Mouse (Mus musculus) myocyte (in vitro differentiated cells): ENCODE data around the gene Vtn.

Source experiments
- CEBPB ChIP-seq: IDR thresholded peaks from 2 replicates; pipeline ENCODE4 v1.6.1; 2011; ENCODE audit warnings: mild to moderate bottlenecking, moderate library complexity; ENCODE audit not compliant: poor library complexity, insufficient read depth, severe bottlenecking
- E2F4 ChIP-seq: IDR thresholded peaks from one replicate; pipeline ENCODE4 v1.6.1; 2011; ENCODE audit warnings: mild to moderate bottlenecking, control low read depth, moderate library complexity; ENCODE audit not compliant: insufficient read depth
- MYOD1 ChIP-seq, 3 experiments: IDR thresholded peaks; one replicate each; pipeline ENCODE4 v1.6.1; 2011; ENCODE audit warnings: control low read depth in 2 of 3, low read depth in 2 of 3, mild to moderate bottlenecking in 2 of 3, moderate library complexity in 1 of 3; ENCODE audit not compliant: insufficient read length in 2 of 3, control insufficient read depth in 1 of 3
- MYOG ChIP-seq, 3 experiments: IDR thresholded peaks; one replicate each; pipeline ENCODE4 v1.6.1; 2011; ENCODE audit warnings: control low read depth in 2 of 3, low read depth in 2 of 3, mild to moderate bottlenecking in 2 of 3; ENCODE audit not compliant: insufficient read length in 2 of 3, control insufficient read depth in 1 of 3, insufficient read depth in 1 of 3
- POLR2A ChIP-seq: IDR thresholded peaks from one replicate; pipeline ENCODE4 v1.6.1; 2011; ENCODE audit warnings: low read depth, mild to moderate bottlenecking, control low read depth, moderate library complexity; ENCODE audit not compliant: insufficient read length
- POLR2AphosphoS2 ChIP-seq: IDR thresholded peaks from one replicate; pipeline ENCODE4 v1.6.1; 2011; ENCODE audit warnings: low read depth, control low read depth; ENCODE audit not compliant: insufficient read length
- TCF12 ChIP-seq: IDR thresholded peaks from one replicate; pipeline ENCODE4 v1.6.1; 2011; ENCODE audit warnings: mild to moderate bottlenecking, control low read depth; ENCODE audit not compliant: poor library complexity, insufficient read depth, severe bottlenecking
- USF1 ChIP-seq: IDR thresholded peaks from one replicate; pipeline ENCODE4 v1.6.1; 2011; ENCODE audit warnings: low read depth, mild to moderate bottlenecking, control low read depth, moderate library complexity

GRCm38 (mm10) chr11:78462669-78463068 lies 36.2 kb upstream of the Vtn start:
- TF ChIP-seq POLR2A = no peak
- TF ChIP-seq USF1 = no peak
- TF ChIP-seq MYOG (IDR thresholded peaks at IDR 0.05; ENCODE audit: control insufficient read depth in 1 of 3, insufficient read depth in 1 of 3, insufficient read length in 2 of 3, low read depth in 2 of 3) = no peak
- no peak for TF ChIP-seq TCF12
- no peak for TF ChIP-seq MYOD1 (IDR thresholded peaks at IDR 0.05; ENCODE audit: control insufficient read depth in 1 of 3, insufficient read length in 2 of 3, low read depth in 2 of 3)
- no peak for TF ChIP-seq POLR2AphosphoS2
- no peak for TF ChIP-seq E2F4
- TF ChIP-seq CEBPB = no peak
